Mouse (Mus musculus): ENCODE data around the gene Gabrb1. TPM values are rescaled to one million over a fixed set of nuclear protein-coding genes. Genes with fewer than 3 reads are reported as not detected.

Gabrb1 gene
- total and polyA plus RNA-seq, 3 experiments = 0.03 TPM; not detected in 2

- TF ChIP-seq BHLHE40 (IDR thresholded peaks at IDR 0.05; ENCODE audit: borderline replicate concordance, low read depth, low read length) (no peak), ZKSCAN1 (IDR thresholded peaks at IDR 0.05; ENCODE audit: low read depth, low read length) (no peak), RAD21 (IDR thresholded peaks at IDR 0.05; ENCODE audit: low read depth, low read length) (no peak), TCF12 (IDR thresholded peaks at IDR 0.05; ENCODE audit: low read depth, low read length) (peak; percentile 83), MAFK (IDR thresholded peaks at IDR 0.05; ENCODE audit: borderline replicate concordance, low read depth, low read length) (no peak), SIN3A (IDR thresholded peaks at IDR 0.05; ENCODE audit: low read length) (peak; percentile 78; the same call in 1 of the 2 replicates), MAZ (IDR thresholded peaks at IDR 0.05; ENCODE audit: low read depth, low read length) (no peak), NELFE (IDR thresholded peaks at IDR 0.05; ENCODE audit: low read depth, low read length) (peak; percentile 93), MYB (IDR thresholded peaks at IDR 0.05; ENCODE audit: low read depth, low read length) (no peak), CHD2 (IDR thresholded peaks at IDR 0.05; ENCODE audit: low read length) (no peak), JUND (IDR thresholded peaks at IDR 0.05; ENCODE audit: low read depth, low read length) (no peak), USF2 (IDR thresholded peaks at IDR 0.05; ENCODE audit: borderline replicate concordance in 1 of 2, insufficient read depth in 1 of 2, low read depth in 1 of 2, low read length in 2 of 2) (no peak), SMC3 (IDR thresholded peaks at IDR 0.05; ENCODE audit: low read depth, low read length) (no peak), POLR2AphosphoS2 (IDR thresholded peaks at IDR 0.05; ENCODE audit: low read length) (peak; percentile 95), MYC (IDR thresholded peaks at IDR 0.05; ENCODE audit: low read depth, low read length) (peak; percentile 85)
Measured at GRCm38 (mm10) chr5:72183929-72184328, 526.0 kb downstream of the Gabrb1 start (continued).

DNA sequence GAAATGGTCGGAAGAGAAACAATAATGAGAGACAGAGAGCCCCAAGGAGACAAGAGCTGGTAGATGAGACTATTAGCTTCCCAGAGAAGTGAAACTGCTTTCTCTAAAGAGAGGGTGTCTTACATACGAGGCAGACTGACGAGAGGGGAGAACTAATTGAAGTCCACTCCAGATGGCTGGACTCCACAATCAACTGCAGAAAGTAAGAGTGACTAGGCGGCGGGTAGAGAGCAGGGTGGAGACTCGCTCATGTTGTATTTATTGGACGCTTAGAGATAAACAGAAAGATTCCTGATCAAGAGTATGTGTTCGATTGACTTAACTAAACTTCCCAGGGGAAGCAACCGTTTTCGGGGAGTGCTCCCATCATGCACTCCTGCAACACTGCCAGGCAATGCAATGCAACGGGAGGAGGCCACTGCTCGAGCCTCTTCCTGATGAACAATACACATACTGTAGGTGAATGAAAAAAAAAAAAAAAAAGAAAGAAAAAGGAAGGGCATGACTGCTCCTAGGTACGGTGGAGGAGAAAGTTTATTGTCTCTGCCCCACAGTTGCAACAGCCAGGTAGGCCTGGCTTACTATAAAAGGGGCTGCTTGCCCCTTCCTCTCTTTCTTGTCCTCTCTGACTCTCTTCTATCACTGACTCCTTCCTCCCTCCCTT, 526.7 kb downstream of the Gabrb1 start:
- no peak for DNase-seq (ENCODE audit: low read depth, low spot score)
- peak; percentile 46; the same call in 1 of the 2 replicates for TF ChIP-seq ETS1 (IDR thresholded peaks at IDR 0.05; ENCODE audit: low read depth, low read length)
- TF ChIP-seq NELFE (IDR thresholded peaks at IDR 0.05; ENCODE audit: low read depth, low read length) = 0 out of 2 replicates have a peak, but pooled peaks have one; percentile 5
- no peak for TF ChIP-seq HCFC1 (IDR thresholded peaks at IDR 0.05; ENCODE audit: low read depth, low read length)
- TF ChIP-seq MAFK (IDR thresholded peaks at IDR 0.05; ENCODE audit: borderline replicate concordance, low read depth, low read length) = no peak
- TF ChIP-seq MXI1 (IDR thresholded peaks at IDR 0.05; ENCODE audit: low read depth, low read length) = peak; percentile 31
- peak; percentile 64 for TF ChIP-seq MYC (IDR thresholded peaks at IDR 0.05; ENCODE audit: low read depth, low read length)
- TF ChIP-seq ZNF384 (IDR thresholded peaks at IDR 0.05; ENCODE audit: low read depth, low read length) = peak; percentile 80
- TF ChIP-seq UBTF (IDR thresholded peaks at IDR 0.05; ENCODE audit: borderline replicate concordance, insufficient read depth, low read depth, low read length) = no peak
- 0 out of 2 replicates have a peak, but pooled peaks have one; percentile 56 for TF ChIP-seq CHD1 (IDR thresholded peaks at IDR 0.05; ENCODE audit: low read depth, low read length)
- TF ChIP-seq SIN3A (IDR thresholded peaks at IDR 0.05; ENCODE audit: low read length) = 0 out of 2 replicates have a peak, but pooled peaks have one; percentile 10
- no peak for TF ChIP-seq USF2 (IDR thresholded peaks at IDR 0.05; ENCODE audit: borderline replicate concordance in 1 of 2, insufficient read depth in 1 of 2, low read depth in 1 of 2, low read length in 2 of 2)
- TF ChIP-seq MAX (IDR thresholded peaks at IDR 0.05; ENCODE audit: low read length) = peak; percentile 40; the same call in 1 of the 2 replicates
- TF ChIP-seq GABPA (IDR thresholded peaks at IDR 0.05; ENCODE audit: low read depth, low read length) = no peak
- peak; percentile 29 to 42; a peak in 3 of 4 replicates for TF ChIP-seq EP300 (IDR thresholded peaks at IDR 0.05; ENCODE audit: low read depth in 1 of 2, low read length in 2 of 2)

More for the DNA sequence above, 526.7 kb downstream of the Gabrb1 start:
- H3K4me3 ChIP-seq (ENCODE audit: control insufficient read depth in 1 of 2, insufficient read depth in 1 of 2, low read depth in 2 of 2, low read length in 2 of 2) = peak overlapping the region; percentile 57 to 81
- peak overlapping the region; percentile 79 for H3K9ac ChIP-seq (ENCODE audit: control insufficient read depth, low read depth, low read length, poor library complexity, severe bottlenecking)
- H3K9me3 ChIP-seq (replicated peaks; ENCODE audit: insufficient read depth, low read length) = no peaks in the 10 kb centered on the region
- no peaks in the 10 kb centered on the region; the same call in 1 of the 2 replicates for H3K79me2 ChIP-seq (ENCODE audit: control insufficient read depth, insufficient read depth, low read length, poor library complexity)
- H3K27me3 ChIP-seq (ENCODE audit: control insufficient read depth in 1 of 2, insufficient read depth in 2 of 2, low read length in 2 of 2) = no peaks in the 10 kb centered on the region
- H3K36me3 ChIP-seq (ENCODE audit: control insufficient read depth in 1 of 2, insufficient read depth in 2 of 2, low read length in 2 of 2) = peaks cover 0 to 24% of the 10 kb centered on the region in 2 experiments; a peak in 2 of 4 replicates
- peaks cover 18 to 30% of the 10 kb centered on the region in 2 experiments for H3K4me1 ChIP-seq (ENCODE audit: control insufficient read depth in 1 of 2, insufficient read depth in 2 of 2, low read length in 2 of 2)
- H3K27ac ChIP-seq (ENCODE audit: control insufficient read depth, low read depth, low read length) = peak overlapping the region; percentile 98

Measured in MEL (cell line).